Mouse (Mus musculus): ENCODE measurements around the gene Ccdc174.

The Ccdc174 gene

GRCm38 (mm10) chr6:91877885-91878651, at the start of gene Ccdc174:
Gene Ccdc174, plus strand, starts transcription at chr6:91878053.
- in situ Hi-C loops (cut with MboI, MseI) = no loop called here

GRCm38 (mm10) chr6:91832863-91833440, 44.9 kb upstream of the Ccdc174 start:
- in situ Hi-C loops (cut with MboI, MseI) = loop anchor here in 1 of 2 experiments (10.0 kb wide), 1 partner anchor 1002 kb away; no protein-coding TSS in a partner anchor

GRCm38 (mm10) chr6:91839010-91839871, 38.6 kb upstream of the Ccdc174 start:
- in situ Hi-C loops (cut with MboI, MseI) = loop anchor here in 1 of 2 experiments (10.0 kb wide), 1 partner anchor 996 kb away; no protein-coding TSS in a partner anchor

- in situ Hi-C loops (cut with MboI, MseI) = no loop called here
Observed at GRCm38 (mm10) chr6:91842897-91843627, 34.8 kb upstream of the Ccdc174 start.

- in situ Hi-C loops (cut with MboI, MseI) = no loop called here
Observed at GRCm38 (mm10) chr6:91843628-91844153, 34.2 kb upstream of the Ccdc174 start.

- in situ Hi-C loops (cut with MboI, MseI) = no loop called here
Observed at GRCm38 (mm10) chr6:91852550-91852949, 25.3 kb upstream of the Ccdc174 start.

- in situ Hi-C loops (cut with MboI, MseI) = no loop called here
Observed at GRCm38 (mm10) chr6:91858339-91858738, 19.5 kb upstream of the Ccdc174 start.

- in situ Hi-C loops (cut with MboI, MseI) = no loop called here
Observed at GRCm38 (mm10) chr6:91862848-91863247, 15.0 kb upstream of the Ccdc174 start.

GRCm38 (mm10) chr6:91864595-91864994, 13.3 kb upstream of the Ccdc174 start:
- in situ Hi-C loops (cut with MboI, MseI) = no loop called here

- in situ Hi-C loops (cut with MboI, MseI) = loop anchor here in 1 of 2 experiments (5.0 kb wide), 1 partner anchor 88 kb away; no protein-coding TSS in a partner anchor
Observed at GRCm38 (mm10) chr6:91865601-91866000, 12.3 kb upstream of the Ccdc174 start.

GRCm38 (mm10) chr6:91868091-91868490, 9.8 kb upstream of the Ccdc174 start:
- in situ Hi-C loops (cut with MboI, MseI) = loop anchor here in 1 of 2 experiments (5.0 kb wide), 1 partner anchor 91 kb away; no protein-coding TSS in a partner anchor

GRCm38 (mm10) chr6:91872781-91873180, 5.1 kb upstream of the Ccdc174 start:
- in situ Hi-C loops (cut with MboI, MseI) = no loop called here

GRCm38 (mm10) chr6:91883859-91884258, 6.0 kb downstream of the Ccdc174 start:
- in situ Hi-C loops (cut with MboI, MseI) = loop anchor here in 1 of 2 experiments (10.0 kb wide), 1 partner anchor 331 kb away; the partner anchor contains the start of gene Rbsn

- in situ Hi-C loops (cut with MboI, MseI) = loop anchor here (5.0 to 10.0 kb wide), 2 partner anchors 303 to 325 kb away; partner anchors contain the start of gene Rbsn (in 1 of the 2)
Observed at GRCm38 (mm10) chr6:91889255-91889906, 11.5 kb downstream of the Ccdc174 start.

GRCm38 (mm10) chr6:91890615-91891014, 12.8 kb downstream of the Ccdc174 start:
- in situ Hi-C loops (cut with MboI, MseI) = loop anchor here in 1 of 2 experiments (10.0 kb wide), 2 partner anchors 274 to 304 kb away; no protein-coding TSS in a partner anchor

GRCm38 (mm10) chr6:91891776-91892175, 13.9 kb downstream of the Ccdc174 start:
- in situ Hi-C loops (cut with MboI, MseI) = loop anchor here in 1 of 2 experiments (10.0 kb wide), 2 partner anchors 273 to 303 kb away; no protein-coding TSS in a partner anchor

- in situ Hi-C loops (cut with MboI, MseI) = loop anchor here in 1 of 2 experiments (10.0 kb wide), 2 partner anchors 268 to 298 kb away; no protein-coding TSS in a partner anchor
Observed at GRCm38 (mm10) chr6:91896783-91897182, 18.9 kb downstream of the Ccdc174 start.

GRCm38 (mm10) chr6:91901505-91901904, 23.7 kb downstream of the Ccdc174 start:
- in situ Hi-C loops (cut with MboI, MseI) = loop anchor here (5.0 to 10.0 kb wide), 2 partner anchors 166 to 363 kb away; no protein-coding TSS in a partner anchor

GRCm38 (mm10) chr6:91902509-91902908, 24.7 kb downstream of the Ccdc174 start, which contains the start of gene 4930590J08Rik:
Gene 4930590J08Rik, plus strand, starts transcription at chr6:91902809.
- in situ Hi-C loops (cut with MboI, MseI) = loop anchor here (5.0 to 10.0 kb wide), 2 partner anchors 165 to 362 kb away; no protein-coding TSS in a partner anchor
